Mouse (Mus musculus) kidney, adult 2 months (tissue): ENCODE measurements around the gene Zfp882. TPM values are rescaled to one million over a fixed set of nuclear protein-coding genes. Genes with fewer than 3 reads are reported as not detected.
A peak's percentile ranks its signal among the peaks of the same experiment; 100 is the strongest.
"Not testable (repeated sequence)": the region's sequence is repeated elsewhere in the genome, so short reads cannot be mapped to it uniquely, and the experiment has no call there.

Experiments
- DNase-seq: peaks from one replicate; pipeline ENCODE4 v3.0.0; 2021
- H3K27ac ChIP-seq: fragments of 200-500 bp; 2 replicates; pipeline ENCODE4 v1.5.1; 2012; ENCODE audit warnings: low read depth, low read length, control low read depth, inconsistent platforms; ENCODE audit not compliant: insufficient read depth
- H3K27me3 ChIP-seq: fragments of 200-500 bp; replicated peaks from 2 replicates; pipeline ENCODE4 v1.6.1; 2012; ENCODE audit warnings: mild to moderate bottlenecking, moderate library complexity, low read length, inconsistent platforms; ENCODE audit not compliant: control insufficient read depth, insufficient read depth
- H3K36me3 ChIP-seq: fragments of 200-500 bp; 2 replicates; pipeline ENCODE4 v1.6.1; 2012; ENCODE audit warnings: mild to moderate bottlenecking, moderate library complexity, low read length, inconsistent platforms; ENCODE audit not compliant: control insufficient read depth, insufficient read depth
- H3K4me1 ChIP-seq: fragments of 200-500 bp; 2 replicates; pipeline ENCODE4 v1.6.1; 2011; ENCODE audit warnings: low read length; ENCODE audit not compliant: control insufficient read depth, insufficient read depth
- H3K4me3 ChIP-seq: fragments of 200-500 bp; 2 replicates; pipeline ENCODE4 v1.5.1; 2011; ENCODE audit warnings: mild to moderate bottlenecking, low read depth, low read length, control low read depth; ENCODE audit not compliant: insufficient read depth
- CTCF ChIP-seq: fragments of 200-500 bp; conservative IDR thresholded peaks from 2 replicates; pipeline ENCODE4 v1.5.1; 2011; ENCODE audit warnings: low read depth, mild to moderate bottlenecking, control low read depth, low read length, moderate library complexity, mixed read lengths; ENCODE audit not compliant: insufficient read depth, insufficient read length
- POLR2A ChIP-seq: fragments of 200-500 bp; IDR thresholded peaks from one replicate; pipeline ENCODE4 v1.6.1; 2011; ENCODE audit warnings: low read depth, low read length, control low read depth
- WGBS: fragments of 180-500 bp; shearing (Covaris S2); methylation state at CpG from one replicate; pipeline ENCODE4 v1.1.7; 2018; 5-methylcytosine and 5-hydroxymethylcytosine counted together
- polyA plus RNA-seq: library from polyadenylated mRNA; depleted of rRNA; stranded (reverse); fragments of >200 nt; gene quantifications from 2 replicates; pipeline ENCODE4 v1.2.3, GENCODE M21; 2012

Zfp882 gene
- polyA plus RNA-seq, 1 experiment = 1.3 TPM

- 96% methylated on average over 5 of the region's 5 CpGs for WGBS
- no peak for DNase-seq
- H3K27ac ChIP-seq = peak overlapping the region; percentile 84
Observed at GRCm38 (mm10) chr8:71907798-71908257, 580 bp upstream of the Zfp882 start.

GRCm38 (mm10) chr8:71912286-71912685 lies 3.9 kb downstream of the Zfp882 start:
- DNase-seq = no peak
- no peak overlapping the region for H3K27ac ChIP-seq
- H3K27me3 ChIP-seq = no peaks in the 10 kb centered on the region
- no peaks in the 10 kb centered on the region; the same call in 1 of the 2 replicates for H3K4me1 ChIP-seq
- TF ChIP-seq POLR2A (no peak), CTCF (no peak)
- H3K4me3 ChIP-seq = no peak overlapping the region
- WGBS = 88% methylated on average over 2 of the region's 2 CpGs
- H3K36me3 ChIP-seq = peaks cover 1% of the 10 kb centered on the region; the same call in 1 of the 2 replicates

More at GRCm38 (mm10) chr8:71907798-71908257, 580 bp upstream of the Zfp882 start:
- Histone ChIP-seq H3K4me1 (no peaks in the 10 kb centered on the region; the same call in 1 of the 2 replicates), H3K27me3 (no peaks in the 10 kb centered on the region), H3K36me3 (no peaks in the 10 kb centered on the region), H3K4me3 (peak overlapping the region; percentile 75)
- no peak for TF ChIP-seq POLR2A
- no peak for TF ChIP-seq CTCF

- Histone ChIP-seq H3K27me3 (no peaks in the 10 kb centered on the region), H3K4me1 (0 out of 2 replicates have a peak, but pooled peaks cover 3% of the 10 kb centered on the region), H3K4me3 (peak overlapping the region; percentile 92), H3K36me3 (no peaks in the 10 kb centered on the region), H3K27ac (peak overlapping the region; percentile 96)
- peak; percentile 98 for DNase-seq
- TF ChIP-seq POLR2A (peak; percentile 81), CTCF (no peak)
- under 1% methylated on average over 57 of the region's 57 CpGs for WGBS
Observed at GRCm38 (mm10) chr8:71922567-71923401, 14.4 kb downstream of the Zfp882 start.

- no peak for DNase-seq
- no peak for TF ChIP-seq CTCF
- no peak for TF ChIP-seq POLR2A
- Histone ChIP-seq H3K27ac (no peak overlapping the region), H3K4me3 (no peak overlapping the region), H3K36me3 (peaks cover 15% of the 10 kb centered on the region), H3K27me3 (no peaks in the 10 kb centered on the region), H3K4me1 (0 out of 2 replicates have a peak, but pooled peaks cover 3% of the 10 kb centered on the region)
- 95% methylated on average over 5 of the region's 5 CpGs for WGBS
Observed at GRCm38 (mm10) chr8:71925791-71926190, 17.4 kb downstream of the Zfp882 start.

GRCm38 (mm10) chr8:71926551-71926950 lies 18.1 kb downstream of the Zfp882 start:
- H3K27me3 ChIP-seq = no peaks in the 10 kb centered on the region
- no peak for TF ChIP-seq POLR2A
- 62% methylated on average over 3 of the region's 3 CpGs for WGBS
- H3K4me3 ChIP-seq = no peak overlapping the region
- H3K36me3 ChIP-seq = peaks cover 16% of the 10 kb centered on the region
- H3K4me1 ChIP-seq = 0 out of 2 replicates have a peak, but pooled peaks cover 3% of the 10 kb centered on the region
- peak; percentile 37 for DNase-seq
- no peak overlapping the region for H3K27ac ChIP-seq

GRCm38 (mm10) chr8:71927779-71928178 lies 19.4 kb downstream of the Zfp882 start:
- Histone ChIP-seq H3K4me1 (0 out of 2 replicates have a peak, but pooled peaks cover 3% of the 10 kb centered on the region), H3K27me3 (no peaks in the 10 kb centered on the region), H3K36me3 (peaks cover 17% of the 10 kb centered on the region), H3K27ac (no peak overlapping the region), H3K4me3 (no peak overlapping the region)
- TF ChIP-seq POLR2A (no peak), CTCF (no peak)
- no peak for DNase-seq

- not testable (repeated sequence) for DNase-seq, H3K27ac ChIP-seq, H3K36me3 ChIP-seq, H3K27me3 ChIP-seq, H3K4me3 ChIP-seq, H3K4me1 ChIP-seq
- WGBS = 87% methylated on average over 2 of the region's 2 CpGs
Observed at GRCm38 (mm10) chr8:71938037-71938436, 29.6 kb downstream of the Zfp882 start.
